Mouse (Mus musculus): ENCODE results near the gene H2afx.
"Not testable (repeated sequence)": the region's sequence is repeated elsewhere in the genome, so short reads cannot be mapped to it uniquely, and the experiment has no call there.

GRCm38 (mm10) chr9:44300001-44300400, 34.5 kb upstream of the H2afx start:
- TF ChIP-seq MAX (IDR thresholded peaks at IDR 0.05; ENCODE audit: low read depth); POLR2A (IDR thresholded peaks at IDR 0.05; ENCODE audit: insufficient read length, low read depth); E2F4 (IDR thresholded peaks at IDR 0.05; ENCODE audit: insufficient read depth); USF1 (IDR thresholded peaks at IDR 0.05; ENCODE audit: low read depth); REST (IDR thresholded peaks at IDR 0.05; ENCODE audit: insufficient read depth, insufficient read length): not testable (repeated sequence)
